Mouse (Mus musculus) activated CD4-positive, CD25-positive, alpha-beta regulatory T cell (primary cell): ENCODE measurements around the gene Olfr584. TPM values are rescaled to one million over a fixed set of nuclear protein-coding genes. Genes with fewer than 3 reads are reported as not detected.

Experiments
- polyA plus RNA-seq, 2 experiments: library from polyadenylated mRNA; unstranded; fragments of 100-300 nt; shearing (Covaris generic); gene quantifications; one replicate each; pipeline ENCODE4 v1.2.1; 2017

Gene Olfr584
- polyA plus RNA-seq = under 1 TPM in 1 of 2 experiments, not detected in 1; 0.41 TPM

DNA sequence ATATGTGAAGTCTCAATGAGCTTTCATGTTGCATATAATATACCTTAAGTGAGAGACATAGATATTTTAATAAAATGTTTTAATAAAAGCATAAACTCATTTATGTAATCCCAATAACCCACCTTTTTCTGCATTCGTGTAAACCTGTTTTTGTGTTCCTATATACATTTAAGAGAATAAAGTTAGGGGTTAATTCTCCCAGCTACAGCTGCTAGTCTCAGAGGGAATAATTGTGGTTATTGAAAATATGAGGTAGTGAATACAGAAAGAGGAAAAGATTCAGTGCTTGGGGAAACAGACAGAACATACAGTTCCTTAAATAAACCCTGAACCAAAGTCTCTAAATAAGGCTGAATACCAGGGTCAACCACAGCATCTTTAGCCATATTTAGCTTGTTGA is at the start of gene Olfr584:
TSS of gene Olfr584 (plus strand) at position 301 of the 400 bp plus-strand sequence.

GRCm38 (mm10) chr7:103037724-103038123 is 44.0 kb upstream of the Olfr584 start, which contains the start of gene Olfr582:
TSS of gene Olfr582 (plus strand) at chr7:103038024.

DNA sequence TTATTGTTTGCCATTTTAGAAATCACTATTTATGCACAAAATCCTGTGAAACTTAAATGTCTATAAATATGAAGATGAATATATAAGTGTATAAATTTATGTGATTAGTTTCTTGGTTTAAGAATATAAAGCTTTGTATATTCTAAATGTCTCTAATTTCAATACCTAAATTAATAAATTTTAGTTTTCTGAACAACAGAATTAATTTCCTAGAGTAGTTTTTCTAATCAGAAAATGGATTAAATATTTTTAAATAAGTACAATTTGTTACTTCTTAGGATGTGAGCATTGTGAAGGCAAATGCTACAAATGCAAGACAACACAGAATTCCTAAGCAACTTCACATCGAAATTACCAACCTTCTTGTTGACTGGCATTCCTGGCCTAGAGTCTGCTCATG is 30.7 kb upstream of the Olfr584 start, which contains the start of gene Olfr583:
TSS of gene Olfr583 (plus strand) at position 301 of the 400 bp plus-strand sequence.

GRCm38 (mm10) chr7:103097420-103097819 is 15.7 kb downstream of the Olfr584 start, which contains the start of gene Olfr585:
TSS of gene Olfr585 (plus strand) at chr7:103097720.

DNA sequence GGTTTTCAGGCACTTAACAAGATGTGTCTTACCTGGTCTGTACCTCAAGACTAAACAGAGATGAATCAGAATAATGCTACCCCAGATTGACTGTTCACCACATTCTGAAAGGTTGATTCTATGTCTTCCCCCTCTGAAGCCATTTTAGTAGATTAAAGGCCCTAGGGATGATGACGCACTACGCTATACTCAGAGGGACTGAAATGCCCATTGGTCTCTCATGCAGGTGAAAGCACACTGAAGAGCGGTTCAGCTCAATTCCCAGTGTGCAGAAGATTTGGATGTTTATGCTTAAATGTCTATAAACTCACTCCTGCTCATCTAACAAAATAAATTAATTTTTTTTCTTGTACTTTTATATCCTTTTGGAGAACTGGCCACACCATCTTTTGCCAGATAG is 43.9 kb downstream of the Olfr584 start, which contains the start of gene Olfr586:
TSS of gene Olfr586 (minus strand) at position 101 of the 400 bp plus-strand sequence.

Other genes with a start within 250 kb of the Olfr584 start
- gene Olfr566, start 223.1 kb upstream of the Olfr584 start, polyA plus RNA-seq = not detected
- gene Olfr568, start 204.8 kb upstream of the Olfr584 start, polyA plus RNA-seq = under 1 TPM in 1 of 2 experiments, not detected in 1; 0.29 TPM
- under 1 TPM in 1 of 2 experiments, not detected in 1; 0.42 TPM for gene Olfr569, start 191.0 kb upstream of the Olfr584 start, polyA plus RNA-seq
- under 1 TPM in 1 of 2 experiments, not detected in 1; 0.12 TPM for gene Olfr570, start 187.3 kb upstream of the Olfr584 start, polyA plus RNA-seq
- gene Olfr571, start 164.3 kb upstream of the Olfr584 start, polyA plus RNA-seq = not detected
- gene Olfr572, start 157.5 kb upstream of the Olfr584 start, polyA plus RNA-seq = not detected
- gene Olfr573-ps1, start 139.3 kb upstream of the Olfr584 start, polyA plus RNA-seq = under 1 TPM in 1 of 2 experiments, not detected in 1; 0.86 TPM
- gene Olfr574, start 133.4 kb upstream of the Olfr584 start, polyA plus RNA-seq = not detected
- not detected for gene Olfr575, start 123.1 kb upstream of the Olfr584 start, polyA plus RNA-seq
- under 1 TPM in 1 of 2 experiments, not detected in 1; 0.25 TPM for gene Olfr576, start 119.2 kb upstream of the Olfr584 start, polyA plus RNA-seq
- under 1 TPM in 1 of 2 experiments, not detected in 1; 0.12 TPM for gene Olfr577, start 105.9 kb upstream of the Olfr584 start, polyA plus RNA-seq
- not detected for gene Olfr578, start 92.6 kb upstream of the Olfr584 start, polyA plus RNA-seq
- not detected for gene Olfr582, start 43.9 kb upstream of the Olfr584 start, polyA plus RNA-seq
- not detected for gene Olfr583, start 30.6 kb upstream of the Olfr584 start, polyA plus RNA-seq
- gene Olfr585, start 15.8 kb downstream of the Olfr584 start, polyA plus RNA-seq = not detected
- gene Olfr586, start 43.8 kb downstream of the Olfr584 start, polyA plus RNA-seq = not detected
- gene Olfr588-ps1, start 59.0 kb downstream of the Olfr584 start, polyA plus RNA-seq = under 1 TPM in 1 of 2 experiments, not detected in 1; 0.04 TPM
- not detected for gene Olfr589, start 74.5 kb downstream of the Olfr584 start, polyA plus RNA-seq
- not detected for gene Olfr591, start 96.5 kb downstream of the Olfr584 start, polyA plus RNA-seq
- gene Olfr592, start 102.9 kb downstream of the Olfr584 start, polyA plus RNA-seq = under 1 TPM in 1 of 2 experiments, not detected in 1; 0.05 TPM
- not detected for gene Olfr593, start 130.0 kb downstream of the Olfr584 start, polyA plus RNA-seq
- gene Olfr594, start 135.1 kb downstream of the Olfr584 start, polyA plus RNA-seq = under 1 TPM in 1 of 2 experiments, not detected in 1; 0.36 TPM
- not detected for gene Usp17ld, start 170.6 kb downstream of the Olfr584 start, polyA plus RNA-seq
- gene Olfr596, start 223.8 kb downstream of the Olfr584 start, polyA plus RNA-seq = not detected
- gene Olfr597, start 234.4 kb downstream of the Olfr584 start, polyA plus RNA-seq = under 1 TPM in 1 of 2 experiments, not detected in 1; 0.55 TPM
- not detected for gene Olfr598, start 241.7 kb downstream of the Olfr584 start, polyA plus RNA-seq